ENCODE assay signal across 35 mouse cellular contexts in the genomic region with DNA sequence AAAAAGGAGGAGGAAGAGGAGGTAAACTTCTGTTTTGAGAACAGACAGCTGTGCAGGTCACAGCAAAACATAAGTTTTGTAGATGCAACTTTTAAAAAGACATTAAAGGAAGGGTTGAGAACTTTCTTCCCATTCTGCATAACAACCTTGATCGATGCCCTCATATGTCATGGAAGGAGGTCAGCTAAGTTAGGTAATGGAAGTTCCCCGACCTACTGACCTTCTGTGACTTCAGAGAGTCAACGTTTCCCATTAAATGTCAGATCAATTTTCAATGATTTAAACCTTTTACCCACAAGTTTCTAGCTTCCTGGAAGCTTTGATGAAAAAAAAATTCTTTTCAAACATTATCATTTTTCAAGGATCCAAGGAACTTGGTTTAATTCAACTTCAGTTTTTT.
"Had no signal": no experiment of that assay in that cellular context is flagged by ENCODE, and none has a peak within 500 bp of the region (broad histone marks: within the 10 kb centered on the region; RNA-seq: fewer than 3 reads in every experiment).

No protein-coding gene starts in this region.

- H3K4me2 ChIP-seq: heart, embryonic 11.5 days; heart, embryonic 12.5 days; heart, embryonic 13.5 days; heart, embryonic 15.5 days; hindbrain, embryonic 12.5 days; hindbrain, embryonic 13.5 days; hindbrain, embryonic 14.5 days; hindbrain, embryonic 15.5 days; intestine, embryonic 15.5 days; kidney, embryonic 15.5 days had no signal

- DNase-seq: heart, adult 2 months; heart, postnatal 10 days; heart, postnatal 14 days; heart, postnatal 36 days; heart, postnatal 4 days; kidney, adult 11 months; kidney, adult 18-20 months; kidney, adult 2 months; kidney, adult 8-10 months; kidney, adult 9 months; kidney, postnatal 10 days; kidney, postnatal 14 days; kidney, postnatal 25 days; kidney, postnatal 36 days; kidney, postnatal 4 days; layer of hippocampus, adult 9-11 months had no signal

- H3K36me3 ChIP-seq: heart, embryonic 10.5 days; heart, embryonic 12.5 days; heart, embryonic 13.5 days; heart, embryonic 15.5 days; hindbrain, embryonic 10.5 days; hindbrain, embryonic 12.5 days; hindbrain, embryonic 13.5 days; hindbrain, embryonic 15.5 days; intestine, embryonic 15.5 days; kidney, embryonic 15.5 days had no signal

- H3K4me1 ChIP-seq: hindbrain, embryonic 13.5 days; hindbrain, embryonic 15.5 days had no signal

- ATAC-seq: hindbrain, embryonic 16.5 days; hindbrain, postnatal 0 days; inflammation-experienced regulatory T-cells, adult 6 months; intestine, embryonic 15.5 days; intestine, embryonic 16.5 days; intestine, postnatal 0 days had no signal

- H3K9ac ChIP-seq: heart, embryonic 12.5 days; heart, embryonic 13.5 days; heart, embryonic 15.5 days; hindbrain, embryonic 12.5 days; hindbrain, embryonic 13.5 days; hindbrain, embryonic 14.5 days; hindbrain, embryonic 15.5 days; intestine, embryonic 15.5 days; kidney, embryonic 15.5 days had no signal

- H3K27me3 ChIP-seq: heart, embryonic 12.5 days; heart, embryonic 13.5 days; heart, embryonic 15.5 days; hindbrain, embryonic 12.5 days; hindbrain, embryonic 13.5 days; hindbrain, embryonic 15.5 days; intestine, embryonic 15.5 days; kidney, embryonic 15.5 days had no signal

- H3K27ac ChIP-seq: heart, adult 2 months; heart, embryonic 10.5 days; heart, embryonic 13.5 days; heart, embryonic 15.5 days; hindbrain, embryonic 10.5 days; hindbrain, embryonic 12.5 days; hindbrain, embryonic 13.5 days; hindbrain, embryonic 14.5 days; hindbrain, embryonic 15.5 days; hindbrain, postnatal 0 days; intestine, embryonic 15.5 days; kidney, embryonic 15.5 days; kidney, postnatal 0 days; layer of hippocampus, adult 2 months had no signal

- H3K4me3 ChIP-seq: heart, adult 2 months; heart, embryonic 10.5 days; heart, embryonic 12.5 days; heart, embryonic 13.5 days; heart, embryonic 15.5 days; hindbrain, embryonic 10.5 days; hindbrain, embryonic 12.5 days; hindbrain, embryonic 13.5 days; hindbrain, embryonic 15.5 days; intestine, embryonic 15.5 days; kidney, embryonic 15.5 days; layer of hippocampus, adult 2 months had no signal

- H3K9me3 ChIP-seq: heart, embryonic 10.5 days; heart, embryonic 12.5 days; heart, embryonic 13.5 days; heart, embryonic 15.5 days; hindbrain, embryonic 10.5 days; hindbrain, embryonic 12.5 days; hindbrain, embryonic 13.5 days; hindbrain, embryonic 15.5 days; intestine, embryonic 15.5 days; kidney, embryonic 15.5 days had no signal
